Mouse (Mus musculus): ENCODE measurements around the gene Sec16b. TPM values are rescaled to one million over a fixed set of nuclear protein-coding genes. Genes with fewer than 3 reads are reported as not detected.

The Sec16b gene
- total RNA-seq (2021): under 1 TPM; 0.32 to 0.40 TPM

- no peak for DNase-seq (ENCODE audit: extremely low spot score in 1 of 2, low spot score in 1 of 2)
Observed at GRCm38 (mm10) chr1:157506522-157506921, at the start of gene Sec16b. Gene Sec16b (plus strand): TSS chr1:157506728.

GRCm38 (mm10) chr1:157457789-157458188, 48.7 kb upstream of the Sec16b start:
- DNase-seq (ENCODE audit: extremely low spot score in 1 of 2, low spot score in 1 of 2): no peak

GRCm38 (mm10) chr1:157458421-157459208, 47.9 kb upstream of the Sec16b start, which contains the start of gene Cryzl2:
Gene Cryzl2 (plus strand): TSS chr1:157458577.
- DNase-seq (ENCODE audit: extremely low spot score in 1 of 2, low spot score in 1 of 2): peak in 1 of 2 experiments; percentile 53

GRCm38 (mm10) chr1:157459904-157460303, 46.6 kb upstream of the Sec16b start:
- DNase-seq (ENCODE audit: extremely low spot score in 1 of 2, low spot score in 1 of 2): no peak

- DNase-seq (ENCODE audit: extremely low spot score in 1 of 2, low spot score in 1 of 2): no peak
Observed at GRCm38 (mm10) chr1:157461276-157461675, 45.3 kb upstream of the Sec16b start.

GRCm38 (mm10) chr1:157462336-157462735, 44.2 kb upstream of the Sec16b start:
- DNase-seq (ENCODE audit: extremely low spot score in 1 of 2, low spot score in 1 of 2): no peak

- peak; percentile 30 to 74 for DNase-seq (ENCODE audit: extremely low spot score in 1 of 2, low spot score in 1 of 2)
Observed at GRCm38 (mm10) chr1:157465194-157465593, 41.3 kb upstream of the Sec16b start.

- no peak for DNase-seq (ENCODE audit: extremely low spot score in 1 of 2, low spot score in 1 of 2)
Observed at GRCm38 (mm10) chr1:157467866-157468265, 38.7 kb upstream of the Sec16b start.

GRCm38 (mm10) chr1:157470761-157471386, 35.7 kb upstream of the Sec16b start:
- no peak for DNase-seq (ENCODE audit: extremely low spot score in 1 of 2, low spot score in 1 of 2)

- no peak for DNase-seq (ENCODE audit: extremely low spot score in 1 of 2, low spot score in 1 of 2)
Observed at GRCm38 (mm10) chr1:157472716-157473115, 33.8 kb upstream of the Sec16b start.

- DNase-seq (ENCODE audit: extremely low spot score in 1 of 2, low spot score in 1 of 2): no peak
Observed at GRCm38 (mm10) chr1:157474865-157475264, 31.7 kb upstream of the Sec16b start.

- DNase-seq (ENCODE audit: extremely low spot score in 1 of 2, low spot score in 1 of 2): no peak
Observed at GRCm38 (mm10) chr1:157476231-157476630, 30.3 kb upstream of the Sec16b start.

GRCm38 (mm10) chr1:157480090-157480489, 26.4 kb upstream of the Sec16b start:
- no peak for DNase-seq (ENCODE audit: extremely low spot score in 1 of 2, low spot score in 1 of 2)

- no peak for DNase-seq (ENCODE audit: extremely low spot score in 1 of 2, low spot score in 1 of 2)
Observed at GRCm38 (mm10) chr1:157480901-157481300, 25.6 kb upstream of the Sec16b start.

GRCm38 (mm10) chr1:157481666-157482065, 24.9 kb upstream of the Sec16b start:
- DNase-seq (ENCODE audit: extremely low spot score in 1 of 2, low spot score in 1 of 2): no peak

GRCm38 (mm10) chr1:157484161-157484560, 22.4 kb upstream of the Sec16b start:
- no peak for DNase-seq (ENCODE audit: extremely low spot score in 1 of 2, low spot score in 1 of 2)

GRCm38 (mm10) chr1:157500657-157501056, 5.9 kb upstream of the Sec16b start:
- no peak for DNase-seq (ENCODE audit: extremely low spot score in 1 of 2, low spot score in 1 of 2)

GRCm38 (mm10) chr1:157501352-157501945, 5.1 kb upstream of the Sec16b start:
- DNase-seq (ENCODE audit: extremely low spot score in 1 of 2, low spot score in 1 of 2): no peak

- no peak for DNase-seq (ENCODE audit: extremely low spot score in 1 of 2, low spot score in 1 of 2)
Observed at GRCm38 (mm10) chr1:157503071-157503470, 3.5 kb upstream of the Sec16b start.

GRCm38 (mm10) chr1:157506995-157507595, 567 bp downstream of the Sec16b start:
- no peak for DNase-seq (ENCODE audit: extremely low spot score in 1 of 2, low spot score in 1 of 2)

GRCm38 (mm10) chr1:157507814-157508213, 1.3 kb downstream of the Sec16b start:
- DNase-seq (ENCODE audit: extremely low spot score in 1 of 2, low spot score in 1 of 2): no peak

All from layer of hippocampus, postnatal 25 days (tissue).